Mouse (Mus musculus) G1E (cell line): ENCODE data around the gene Zfp277. TPM values are rescaled to one million over a fixed set of nuclear protein-coding genes. Genes with fewer than 3 reads are reported as not detected.

Experiments used
- ATAC-seq: 2 replicates; pipeline ENCODE4 v1.8.0; 2016; ENCODE audit warnings: mild to moderate bottlenecking; ENCODE audit not compliant: insufficient number of reproducible peaks, poor library complexity, low FRiP score, severe bottlenecking; ENCODE audit errors: extremely low read depth
- DNase-seq: peaks from one replicate; pipeline ENCODE4 v3.0.0; 2012; ENCODE audit warnings: low spot score
- H3K27me3 ChIP-seq: 2 replicates; pipeline ENCODE4 v1.6.1; 2012; ENCODE audit warnings: mild to moderate bottlenecking, low read length, inconsistent platforms; ENCODE audit not compliant: insufficient read depth
- H3K36me3 ChIP-seq: replicated peaks from 2 replicates; pipeline ENCODE3; 2012; ENCODE audit warnings: mild to moderate bottlenecking, inconsistent platforms
- H3K4me1 ChIP-seq: 2 replicates; pipeline ENCODE4 v1.6.1; 2012; ENCODE audit warnings: low read depth, low read length, inconsistent platforms, mixed read lengths; ENCODE audit not compliant: insufficient read depth
- H3K4me3 ChIP-seq: 2 replicates; pipeline ENCODE4 v1.5.1; 2012; ENCODE audit warnings: low read depth, mild to moderate bottlenecking, inconsistent platforms, low read length, moderate library complexity, mixed read lengths
- H3K9me3 ChIP-seq: replicated peaks from 2 replicates; pipeline ENCODE4 v1.6.1; 2012; ENCODE audit warnings: inconsistent platforms
- CTCF ChIP-seq: IDR thresholded peaks from 2 replicates; pipeline ENCODE4 v1.5.1; 2012; ENCODE audit warnings: low read depth, low read length, inconsistent platforms, mixed read lengths
- GATA1 ChIP-seq: IDR thresholded peaks from 2 replicates; pipeline ENCODE4 v1.6.1; 2012; ENCODE audit warnings: borderline replicate concordance, low read length, inconsistent platforms, mixed read lengths
- GATA2 ChIP-seq: IDR thresholded peaks from 2 replicates; pipeline ENCODE4 v1.6.1; 2012; ENCODE audit warnings: low read depth, low read length, inconsistent platforms, borderline replicate concordance
- POLR2AphosphoS5 ChIP-seq: IDR thresholded peaks from 2 replicates; pipeline ENCODE4 v1.6.1; 2012; ENCODE audit warnings: low read depth, low read length, inconsistent platforms; ENCODE audit not compliant: insufficient replicate concordance
- TAL1 ChIP-seq: conservative IDR thresholded peaks from 2 replicates; pipeline ENCODE4 v1.6.1; 2012; ENCODE audit warnings: low read depth, low read length, inconsistent platforms, mixed read lengths
- polyA plus RNA-seq: library from polyadenylated mRNA; stranded (reverse); fragments of >175 nt; gene quantifications from 2 replicates; pipeline ENCODE4 v1.2.3, GENCODE M21; 2012
- total RNA-seq, 2 experiments: library from RNA; stranded (forward) in 1 of 2; stranded (reverse) in 1 of 2; fragments of 200-1000 nt in 1 of 2; fragments of >200 nt in 1 of 2; fragmentation: Nextera tagmentation in 1 of 2; gene quantifications; 2 replicates each; pipeline ENCODE4 v1.2.3; 2014 to 2017

Zfp277 gene
- total and polyA plus RNA-seq, 3 experiments: 5.6 to 57.6 (median 56.5) TPM

DNA sequence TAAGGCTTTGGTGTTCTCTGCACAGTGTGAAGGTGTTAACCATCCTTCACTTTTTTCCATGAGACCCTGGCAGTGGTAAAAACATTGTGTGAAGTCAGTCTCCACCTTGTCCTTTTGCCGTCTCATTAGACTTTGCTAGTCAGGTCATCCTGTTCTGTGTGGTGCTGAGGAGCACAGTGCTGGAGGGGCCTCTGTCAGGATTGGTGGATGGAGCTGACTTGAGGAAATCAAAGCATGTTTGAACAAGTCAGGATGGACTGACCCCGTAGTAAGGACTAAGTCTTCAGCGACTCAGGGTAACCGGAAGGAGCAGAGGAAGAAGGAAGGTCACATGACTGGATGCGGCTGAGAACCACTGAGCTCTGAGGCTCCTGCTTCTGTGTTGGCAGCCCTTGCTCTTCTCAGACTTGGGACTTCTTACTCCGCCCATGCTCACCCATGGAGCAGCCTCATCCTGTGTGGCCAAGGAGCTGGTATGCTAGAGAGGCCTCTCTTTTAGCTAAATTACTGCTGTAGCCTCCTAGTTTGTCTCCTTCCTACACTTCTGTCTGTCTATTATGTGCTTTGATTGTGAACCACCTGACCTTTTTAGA, 14.1 kb upstream of the Zfp277 start:
- no peak for ATAC-seq
- TF ChIP-seq TAL1: no peak
- no peak for TF ChIP-seq GATA1
- no peak for TF ChIP-seq CTCF
- no peak for TF ChIP-seq POLR2AphosphoS5
- no peak for TF ChIP-seq GATA2

GRCm38 (mm10) chr12:40458977-40459376, 13.3 kb upstream of the Zfp277 start:
- no peak for TF ChIP-seq TAL1
- no peak for TF ChIP-seq GATA2
- TF ChIP-seq GATA1: no peak
- TF ChIP-seq CTCF: no peak
- no peak for TF ChIP-seq POLR2AphosphoS5
- DNase-seq (no peak), ATAC-seq (no peak)
- Histone ChIP-seq H3K4me1 (no peaks in the 10 kb centered on the region), H3K27me3 (peaks cover 21% of the 10 kb centered on the region), H3K36me3 (no peaks in the 10 kb centered on the region), H3K9me3 (no peaks in the 10 kb centered on the region), H3K4me3 (no peak overlapping the region)

More for the DNA sequence above, 14.1 kb upstream of the Zfp277 start:
- Histone ChIP-seq H3K27me3 (peaks cover 25% of the 10 kb centered on the region), H3K4me3 (no peak overlapping the region), H3K9me3 (no peaks in the 10 kb centered on the region), H3K4me1 (no peaks in the 10 kb centered on the region), H3K36me3 (no peaks in the 10 kb centered on the region)
- no peak for DNase-seq

- Histone ChIP-seq H3K4me3 (no peak overlapping the region), H3K27me3 (peaks cover 29% of the 10 kb centered on the region), H3K36me3 (no peaks in the 10 kb centered on the region), H3K4me1 (no peaks in the 10 kb centered on the region), H3K9me3 (no peaks in the 10 kb centered on the region)
- no peak for DNase-seq
- TF ChIP-seq POLR2AphosphoS5 (no peak), GATA2 (no peak), CTCF (no peak), GATA1 (no peak), TAL1 (no peak)
- no peak for ATAC-seq
These were observed 10.8 kb upstream of the Zfp277 start for GRCm38 (mm10) chr12:40456517-40456916.

DNA sequence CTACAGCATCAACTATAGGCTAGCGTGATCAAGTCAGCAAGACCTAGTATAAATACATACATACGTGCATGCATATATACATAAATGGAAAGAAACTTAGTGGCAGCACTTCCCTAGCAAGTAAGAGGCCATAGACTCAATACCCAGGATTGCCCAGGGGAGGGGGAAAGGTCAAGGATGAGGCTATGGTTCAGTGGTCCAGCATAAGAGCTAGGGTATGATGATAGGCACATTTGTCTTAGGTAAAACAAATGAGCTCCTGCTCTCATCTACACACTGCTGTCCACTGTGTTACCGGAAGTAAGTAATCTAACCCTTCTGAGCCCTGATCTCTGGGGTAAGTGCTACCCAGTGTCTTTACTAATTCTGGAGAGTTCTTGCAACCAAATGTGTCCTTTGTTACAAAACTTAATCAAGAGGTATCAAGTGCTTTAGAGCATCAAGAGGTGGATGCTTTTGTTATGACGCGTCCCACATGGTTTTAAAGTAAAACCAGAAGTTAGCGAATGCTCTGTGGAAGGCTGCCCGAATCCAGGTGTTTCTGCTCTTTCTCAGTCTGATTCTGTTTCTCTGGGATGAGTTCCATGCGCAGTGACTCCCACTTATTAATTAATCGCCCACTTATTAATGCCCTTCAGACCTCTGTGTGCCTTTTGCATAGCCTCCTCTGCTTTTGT, 3.6 kb upstream of the Zfp277 start:
- TF ChIP-seq POLR2AphosphoS5 (no peak), GATA2 (no peak), CTCF (no peak), TAL1 (no peak), GATA1 (no peak)
- ATAC-seq (no peak), DNase-seq (no peak)
- no peaks in the 10 kb centered on the region for H3K9me3 ChIP-seq
- H3K36me3 ChIP-seq: no peaks in the 10 kb centered on the region
- peaks cover 49% of the 10 kb centered on the region for H3K27me3 ChIP-seq
- no peak overlapping the region for H3K4me3 ChIP-seq
- peaks cover 17% of the 10 kb centered on the region for H3K4me1 ChIP-seq

GRCm38 (mm10) chr12:40447561-40448355, 2.1 kb upstream of the Zfp277 start:
- Histone ChIP-seq H3K9me3 (no peaks in the 10 kb centered on the region), H3K27me3 (peaks cover 45% of the 10 kb centered on the region), H3K4me1 (peaks cover 17% of the 10 kb centered on the region), H3K4me3 (no peak overlapping the region), H3K36me3 (peaks cover 2% of the 10 kb centered on the region)
- ATAC-seq (no peak), DNase-seq (no peak)
- TF ChIP-seq CTCF (no peak), GATA1 (no peak), POLR2AphosphoS5 (no peak), TAL1 (no peak), GATA2 (no peak)

DNA sequence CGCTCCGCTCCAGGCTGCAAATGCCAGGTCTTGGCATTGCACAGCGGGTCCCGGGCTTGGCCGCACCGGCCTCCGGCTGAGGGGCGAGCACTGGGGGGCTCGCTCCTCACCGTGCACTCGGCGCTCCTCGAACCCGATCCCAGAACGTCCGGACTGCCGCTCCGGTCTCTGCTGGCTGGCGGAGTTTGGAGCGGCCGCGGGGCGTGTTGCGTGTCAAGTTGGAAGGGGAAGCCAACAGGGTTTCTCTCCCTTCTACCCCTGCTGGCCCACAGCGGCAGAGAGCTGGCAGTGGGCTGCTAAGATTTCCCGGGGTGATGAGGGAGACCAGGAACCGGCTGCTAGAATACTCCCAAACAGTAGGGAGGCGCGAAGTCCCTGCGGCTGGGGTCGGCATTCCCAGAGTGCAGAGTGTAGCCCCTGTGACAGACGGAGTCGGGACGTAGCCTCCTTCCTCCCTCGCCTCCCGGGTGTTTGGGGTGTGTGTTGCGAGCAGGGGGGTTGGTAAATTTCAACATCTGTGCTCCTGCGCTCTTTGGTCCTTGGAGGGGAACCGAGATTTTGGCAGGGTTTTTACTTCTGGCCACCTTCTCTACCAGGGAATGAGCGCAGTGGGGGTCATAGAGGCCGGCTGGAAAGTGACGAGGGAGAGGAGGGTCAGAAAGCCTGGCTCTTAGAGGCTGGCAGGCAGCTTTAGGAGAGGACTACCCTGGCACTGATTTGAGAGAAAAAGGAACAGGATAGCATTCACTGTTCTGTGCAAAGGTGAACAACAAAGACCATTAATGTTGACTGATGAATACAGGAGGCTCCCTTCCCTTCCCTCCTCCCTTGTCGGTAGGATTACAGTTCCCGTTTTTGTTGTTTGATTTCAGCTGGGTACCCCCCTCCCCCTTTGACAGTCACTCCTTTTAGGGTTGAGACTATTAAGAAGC, 1.0 kb upstream of the Zfp277 start:
- no peak for ATAC-seq
- no peak for DNase-seq

More for the DNA sequence above, 1.0 kb upstream of the Zfp277 start:
- H3K4me3 ChIP-seq: peak overlapping the region; percentile 87
- peaks cover 9% of the 10 kb centered on the region for H3K36me3 ChIP-seq
- peaks cover 38% of the 10 kb centered on the region for H3K27me3 ChIP-seq
- peaks cover 17% of the 10 kb centered on the region for H3K4me1 ChIP-seq
- TF ChIP-seq CTCF: no peak
- no peak for TF ChIP-seq GATA2
- no peak for TF ChIP-seq GATA1
- TF ChIP-seq TAL1: no peak
- TF ChIP-seq POLR2AphosphoS5: no peak
- H3K9me3 ChIP-seq: no peaks in the 10 kb centered on the region
